Mouse (Mus musculus) cerebellum, adult 8-10 months (tissue): Measurements from ENCODE around the gene 2310061I04Rik.

Experiments used
- DNase-seq: peaks from one replicate; pipeline ENCODE4 v3.0.0; 2022

The 2310061I04Rik gene

GRCm38 (mm10) chr17:35869346-35870067, 27.7 kb downstream of the 2310061I04Rik start:
- DNase-seq: no peak

GRCm38 (mm10) chr17:35868961-35869345, 28.3 kb downstream of the 2310061I04Rik start:
- DNase-seq: no peak

DNA sequence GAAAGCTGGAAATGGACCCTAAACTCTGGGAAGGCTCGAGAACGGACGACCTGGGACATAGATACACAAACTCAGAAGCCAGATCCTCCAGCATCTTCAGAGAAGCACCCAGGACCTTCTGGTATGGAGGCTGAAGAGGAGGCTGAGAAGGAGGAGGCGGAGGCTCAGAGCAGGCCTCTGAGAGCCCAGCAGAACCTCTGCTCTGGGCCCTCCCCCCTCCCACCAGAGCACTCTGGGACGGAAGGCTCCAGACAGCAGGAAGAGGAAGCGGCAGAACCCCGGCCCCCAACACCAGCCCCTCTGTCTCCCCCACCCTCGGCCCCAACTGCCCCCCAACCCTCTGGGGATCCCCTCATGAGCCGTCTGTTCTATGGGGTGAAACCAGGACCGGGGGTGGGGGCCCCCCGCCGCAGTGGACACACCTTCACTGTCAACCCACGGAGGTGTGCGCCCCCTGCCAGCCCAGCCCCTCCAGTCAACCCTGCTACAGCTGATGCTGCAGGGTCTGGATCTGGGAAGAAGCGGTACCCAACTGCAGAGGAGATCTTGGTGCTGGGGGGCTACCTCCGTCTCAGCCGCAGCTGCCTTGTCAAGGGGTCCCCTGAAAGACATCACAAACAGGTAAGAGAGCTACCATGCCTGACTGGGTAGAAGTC, 28.9 kb downstream of the 2310061I04Rik start:
- DNase-seq: no peak

- DNase-seq: no peak
Observed at GRCm38 (mm10) chr17:35866911-35867890, 30.0 kb downstream of the 2310061I04Rik start.

- DNase-seq: no peak
Observed at GRCm38 (mm10) chr17:35866281-35866831, 30.9 kb downstream of the 2310061I04Rik start.

- DNase-seq: no peak
Observed at GRCm38 (mm10) chr17:35865481-35866280, 31.6 kb downstream of the 2310061I04Rik start, which contains the start of gene Ppp1r18. Ppp1r18 (plus strand) TSS chr17:35865593.

DNA sequence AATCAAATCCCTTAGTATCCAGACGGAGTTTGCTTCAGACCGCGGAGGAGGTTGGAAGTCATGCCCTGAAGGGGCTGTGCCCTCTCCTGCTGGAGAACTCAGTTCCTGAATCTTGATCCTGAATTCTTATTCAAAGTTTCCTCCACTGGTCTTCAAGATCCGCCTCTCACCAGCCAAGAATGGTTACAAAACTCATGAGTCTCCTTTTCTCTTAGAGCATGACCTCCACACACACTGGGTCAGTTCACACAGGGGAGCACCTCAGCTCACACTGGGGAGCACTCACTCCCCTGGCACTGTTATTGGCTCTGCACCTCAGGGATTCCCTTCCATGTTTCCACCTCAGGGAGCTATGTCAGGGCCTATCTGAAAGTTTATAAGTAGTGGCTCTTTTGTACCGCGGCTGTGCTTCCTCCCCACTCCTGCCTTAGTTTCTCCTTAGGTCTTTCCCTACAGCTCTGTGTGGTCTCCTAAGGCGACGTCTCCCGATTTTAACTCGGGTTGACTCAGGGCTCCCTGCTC, 32.3 kb downstream of the 2310061I04Rik start:
- no peak for DNase-seq

DNA sequence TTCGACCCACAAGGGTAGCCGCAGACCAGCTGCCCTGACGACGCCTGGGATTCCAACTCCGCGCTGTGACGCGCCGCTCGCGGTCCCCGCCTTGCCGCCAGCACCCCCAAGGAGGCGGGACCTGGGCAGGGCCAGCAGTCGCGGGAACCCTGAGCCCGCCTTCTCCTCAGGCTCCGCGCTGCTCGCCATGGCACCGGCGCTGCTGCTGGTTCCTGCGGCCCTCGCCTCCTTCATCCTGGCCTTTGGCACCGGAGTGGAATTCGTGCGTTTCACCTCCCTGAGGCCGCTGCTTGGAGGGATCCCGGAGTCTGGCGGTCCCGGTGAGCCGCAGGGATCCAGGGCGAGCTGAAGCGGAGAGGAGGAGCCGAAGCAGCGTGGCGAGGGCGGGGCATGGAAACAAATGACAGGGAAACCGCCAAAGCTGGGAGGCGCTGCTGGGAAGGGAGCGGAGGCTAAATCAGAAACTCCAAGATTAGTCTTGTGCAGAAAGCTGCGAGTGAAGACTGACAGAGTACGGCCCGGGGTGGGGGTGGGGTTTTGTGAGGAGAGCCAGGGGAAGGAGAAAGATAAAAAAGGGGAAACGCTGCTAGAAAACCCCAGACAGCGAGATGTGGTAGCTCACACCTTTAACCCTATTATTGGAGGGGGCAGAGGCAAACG, 35.9 kb downstream of the 2310061I04Rik start, which contains the start of gene Nrm:
Gene Nrm, plus strand, starts transcription at position 121 of the 660 bp plus-strand sequence.
- DNase-seq: peak; percentile 90

- DNase-seq: no peak
Observed at GRCm38 (mm10) chr17:35860831-35861197, 36.4 kb downstream of the 2310061I04Rik start.

DNA sequence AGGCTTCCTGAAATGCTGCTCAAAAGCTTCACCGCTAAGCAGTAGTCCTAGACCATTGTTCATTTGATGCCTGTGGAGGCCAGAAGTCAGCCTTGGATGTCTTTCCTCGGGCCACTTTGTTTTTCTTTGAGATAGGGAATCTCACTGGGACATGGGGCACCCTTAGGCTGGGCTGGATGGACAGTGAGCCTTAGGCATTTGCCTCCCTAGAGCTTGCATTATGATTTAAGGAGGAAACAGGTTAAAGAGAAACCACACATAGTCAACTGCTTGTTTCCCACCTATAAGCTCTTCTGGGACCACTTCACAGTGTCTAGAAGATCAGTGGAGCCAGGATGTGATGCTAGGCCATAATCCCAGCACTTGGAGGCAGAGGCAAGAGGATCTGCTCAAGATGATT, 37.4 kb downstream of the 2310061I04Rik start:
- no peak for DNase-seq

DNA sequence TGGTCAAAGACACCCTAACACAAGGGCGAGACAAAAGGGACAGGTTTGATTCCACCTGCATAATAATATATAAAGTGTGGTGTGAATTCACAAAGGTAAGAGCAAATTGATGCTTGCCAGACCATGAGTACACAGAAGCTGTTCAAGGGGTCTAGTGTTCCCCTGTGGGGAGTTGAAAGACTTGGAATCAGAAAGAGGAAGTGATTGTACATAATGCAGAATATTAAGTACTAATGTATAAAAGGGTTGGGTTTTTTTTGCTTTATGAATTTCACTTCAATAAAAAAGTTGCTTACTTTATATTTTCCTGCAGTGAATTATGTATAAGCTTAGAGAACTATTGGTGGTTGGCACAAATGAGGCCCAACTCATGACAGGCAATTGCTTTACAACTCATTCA, 37.9 kb downstream of the 2310061I04Rik start:
- no peak for DNase-seq

DNA sequence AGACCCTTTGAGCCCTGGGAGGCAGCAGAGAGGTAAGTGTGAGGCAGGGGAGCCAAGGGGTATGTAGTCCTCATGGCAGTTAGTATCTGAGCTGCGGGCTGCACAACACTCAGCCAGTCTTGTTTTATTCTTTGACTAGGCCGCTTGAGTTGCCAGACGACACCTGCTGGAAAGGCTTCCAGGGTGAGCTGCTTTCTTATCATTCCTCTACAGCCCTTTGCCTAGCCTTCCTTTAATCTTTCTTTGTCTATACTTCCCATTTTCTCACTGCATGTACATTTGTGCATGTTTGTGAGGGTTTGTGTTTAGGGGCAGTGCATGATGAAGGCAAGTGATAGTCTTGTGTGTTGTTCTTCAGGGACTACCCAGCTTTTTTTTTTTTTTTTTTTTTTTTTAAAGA, 46.3 kb downstream of the 2310061I04Rik start:
- no peak for DNase-seq

GRCm38 (mm10) chr17:35848112-35848511, 49.1 kb downstream of the 2310061I04Rik start:
- no peak for DNase-seq

- no peak for DNase-seq
Observed at GRCm38 (mm10) chr17:35843514-35843913, 53.7 kb downstream of the 2310061I04Rik start.
